Mouse (Mus musculus) liver, embryonic 16.5 days (tissue): ENCODE measurements around the gene Maff. TPM values are rescaled to one million over a fixed set of nuclear protein-coding genes. Genes with fewer than 3 reads are reported as not detected.

ENCODE experiments used
- ATAC-seq: fragments of 200-750 bp; cut with Nextera tagmentation; 2 replicates; pipeline ENCODE4 v1.8.0; 2017; ENCODE audit warnings: low read depth, mild to moderate bottlenecking, moderate number of reproducible peaks, moderate library complexity
- H3K27ac ChIP-seq: fragments of 300-500 bp; sonication (generic); 2 replicates; pipeline ENCODE4 v1.5.1; 2014; ENCODE audit warnings: mild to moderate bottlenecking, low read length
- H3K27me3 ChIP-seq: fragments of 300-500 bp; sonication (generic); 2 replicates; pipeline ENCODE4 v1.6.1; 2014; ENCODE audit warnings: low read depth, low read length, mixed read lengths; ENCODE audit not compliant: control insufficient read depth, insufficient read depth
- H3K36me3 ChIP-seq: fragments of 300-500 bp; sonication (generic); 2 replicates; pipeline ENCODE4 v1.6.1; 2014; ENCODE audit warnings: mild to moderate bottlenecking; ENCODE audit not compliant: control insufficient read depth, insufficient read depth
- H3K4me1 ChIP-seq: fragments of 300-500 bp; sonication (generic); 2 replicates; pipeline ENCODE4 v1.6.1; 2014; ENCODE audit warnings: low read depth, low read length, mixed read lengths; ENCODE audit not compliant: control insufficient read depth
- H3K4me2 ChIP-seq: fragments of 300-500 bp; sonication (generic); 2 replicates; pipeline ENCODE4 v1.6.1; 2014; ENCODE audit warnings: low read depth, low read length, mixed read lengths
- H3K4me3 ChIP-seq: fragments of 300-500 bp; sonication (generic); 2 replicates; pipeline ENCODE4 v1.5.1; 2014; ENCODE audit warnings: low read depth, mild to moderate bottlenecking, low read length
- H3K9ac ChIP-seq: fragments of 300-500 bp; sonication (generic); 2 replicates; pipeline ENCODE4 v1.6.1; 2014; ENCODE audit warnings: low read depth, low read length
- H3K9me3 ChIP-seq: fragments of 300-500 bp; sonication (generic); replicated peaks from 2 replicates; pipeline ENCODE4 v1.6.1; 2016; ENCODE audit warnings: low read length; ENCODE audit not compliant: control insufficient read depth
- WGBS: fragments of 180-500 bp; shearing (Covaris S2); extraction: QIAGEN DNeasy Blood & Tissue Kit; methylation state at CpG from one replicate; pipeline ENCODE4 v1.1.7; 2014; ENCODE audit not compliant: insufficient replicate concordance; 5-methylcytosine and 5-hydroxymethylcytosine counted together
- polyA plus RNA-seq: library from polyadenylated mRNA; unstranded; fragments of >200 nt; fragmentation: Nextera tagmentation; extraction: Ambion mirVana; gene quantifications from 2 replicates; pipeline ENCODE4 v1.2.1, GENCODE M21; 2015

Maff gene
- polyA plus RNA-seq, 1 experiment from 2014 or later: 3.3 TPM

GRCm38 (mm10) chr15:79378608-79379007 lies 32.2 kb downstream of the Maff start:
- Histone ChIP-seq H3K9ac (no peak overlapping the region), H3K27me3 (no peaks in the 10 kb centered on the region), H3K36me3 (no peaks in the 10 kb centered on the region), H3K4me2 (no peak overlapping the region), H3K4me3 (no peak overlapping the region), H3K9me3 (no peaks in the 10 kb centered on the region), H3K4me1 (0 out of 2 replicates have a peak, but pooled peaks cover 3% of the 10 kb centered on the region), H3K27ac (no peak overlapping the region)
- WGBS: 74% methylated on average over 10 of the region's 10 CpGs
- ATAC-seq: no peak

DNA sequence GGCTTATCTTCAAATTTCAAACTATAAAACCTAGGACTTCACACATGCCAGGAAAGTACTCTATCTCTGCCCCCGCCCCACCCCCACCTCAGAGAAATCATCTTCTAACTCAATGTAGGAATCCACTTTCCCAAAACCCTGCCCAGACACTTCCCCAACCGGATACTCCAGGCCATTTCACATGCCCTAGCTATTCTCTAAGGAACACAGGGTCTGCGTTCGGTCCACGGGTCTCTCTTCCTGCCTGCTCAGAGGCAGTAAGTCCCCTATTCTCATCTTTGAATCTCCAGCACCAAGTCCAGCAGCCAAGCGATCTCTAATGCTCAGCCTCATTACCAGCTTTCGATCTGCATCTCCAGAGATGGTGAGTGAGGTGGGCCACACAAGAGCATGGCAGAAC lies 33.2 kb downstream of the Maff start:
- ATAC-seq: no peak
- WGBS: 72% methylated on average over 7 of the region's 7 CpGs

DNA sequence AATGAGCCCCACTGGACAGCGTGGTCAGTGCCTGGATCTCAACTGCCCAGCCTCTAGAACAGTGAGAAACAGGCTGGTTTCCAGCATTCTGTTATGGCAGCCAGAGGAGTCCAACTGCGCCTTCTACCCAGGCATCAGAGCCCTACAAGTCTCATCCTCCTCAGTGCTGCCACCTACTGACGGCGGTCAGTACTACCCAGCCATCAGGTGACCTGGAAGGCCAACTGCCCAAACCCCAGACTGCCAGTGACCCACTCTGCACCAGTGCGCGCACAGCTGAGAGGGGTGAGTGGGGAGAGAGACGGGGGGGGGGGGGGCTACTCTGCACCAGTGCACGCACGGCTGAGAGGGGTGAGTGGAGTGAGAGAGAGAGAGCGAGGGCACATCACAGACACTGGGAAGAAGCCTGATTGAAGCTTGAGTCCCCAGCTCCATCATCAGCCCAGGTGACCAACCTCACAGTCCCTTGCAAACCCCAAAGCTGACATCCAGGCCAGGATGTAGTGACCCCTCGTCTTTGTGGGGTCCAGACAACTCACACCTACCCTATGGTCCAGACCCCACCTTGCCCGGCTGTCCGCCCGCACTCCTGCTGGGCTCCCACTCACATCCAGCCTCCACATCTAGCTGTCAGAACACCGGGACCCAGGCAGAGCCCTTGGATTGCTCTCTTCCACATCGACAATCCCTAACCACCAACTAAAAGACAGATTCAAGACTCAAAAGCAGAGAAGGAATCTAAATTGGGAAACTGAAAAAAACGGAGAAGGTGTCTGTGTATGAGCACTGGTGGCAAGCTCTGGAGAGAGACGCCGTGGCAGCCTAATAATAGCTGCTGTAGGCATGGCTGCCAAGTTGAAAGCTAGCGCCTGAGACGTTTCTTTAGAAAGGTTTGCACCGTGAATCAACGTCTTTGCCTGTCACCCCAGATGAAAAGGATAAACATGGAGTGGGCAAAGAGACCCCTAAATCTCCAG lies 34.3 kb downstream of the Maff start:
- Histone ChIP-seq H3K27me3 (no peaks in the 10 kb centered on the region), H3K4me3 (no peak overlapping the region), H3K36me3 (no peaks in the 10 kb centered on the region), H3K9me3 (no peaks in the 10 kb centered on the region), H3K9ac (no peak overlapping the region), H3K4me1 (0 out of 2 replicates have a peak, but pooled peaks cover 3% of the 10 kb centered on the region), H3K27ac (no peak overlapping the region), H3K4me2 (no peak overlapping the region)
- peak; percentile 68; the same call in 1 of the 2 replicates for ATAC-seq
- WGBS: 50% methylated on average over 22 of the region's 23 CpGs

More for the DNA sequence above, 33.2 kb downstream of the Maff start:
- Histone ChIP-seq H3K9me3 (no peaks in the 10 kb centered on the region), H3K36me3 (no peaks in the 10 kb centered on the region), H3K4me3 (no peak overlapping the region), H3K4me1 (0 out of 2 replicates have a peak, but pooled peaks cover 3% of the 10 kb centered on the region), H3K27me3 (no peaks in the 10 kb centered on the region), H3K27ac (no peak overlapping the region), H3K4me2 (no peak overlapping the region), H3K9ac (no peak overlapping the region)

DNA sequence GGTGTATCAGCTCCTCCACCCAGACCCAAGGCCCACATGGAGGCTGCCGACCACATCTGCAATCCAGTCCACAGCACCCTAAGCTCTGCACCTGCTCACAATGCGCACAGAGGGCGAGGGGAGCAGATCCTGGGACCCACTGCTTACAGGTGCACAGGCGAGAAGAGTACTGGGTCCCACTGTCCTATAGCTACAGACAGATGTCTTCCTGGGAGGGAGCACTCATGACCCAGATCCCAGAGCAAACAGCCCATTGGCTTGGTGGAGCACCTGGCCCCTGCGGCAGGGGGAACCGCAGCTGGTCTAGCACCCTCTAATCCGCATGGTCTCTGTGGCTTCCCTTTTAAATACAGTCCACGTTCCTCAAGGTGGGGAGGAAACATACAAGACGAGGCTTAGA lies 35.2 kb downstream of the Maff start:
- H3K4me1 ChIP-seq: 0 out of 2 replicates have a peak, but pooled peaks cover 3% of the 10 kb centered on the region
- no peaks in the 10 kb centered on the region for H3K27me3 ChIP-seq
- no peaks in the 10 kb centered on the region for H3K9me3 ChIP-seq
- no peaks in the 10 kb centered on the region for H3K36me3 ChIP-seq
- no peak overlapping the region for H3K9ac ChIP-seq
- WGBS: 63% methylated on average over 9 of the region's 9 CpGs
- no peak for ATAC-seq
- no peak overlapping the region for H3K27ac ChIP-seq
- H3K4me2 ChIP-seq: no peak overlapping the region
- H3K4me3 ChIP-seq: no peak overlapping the region

GRCm38 (mm10) chr15:79387081-79387480 lies 40.7 kb downstream of the Maff start:
- no peak overlapping the region for H3K27ac ChIP-seq
- no peak for ATAC-seq

DNA sequence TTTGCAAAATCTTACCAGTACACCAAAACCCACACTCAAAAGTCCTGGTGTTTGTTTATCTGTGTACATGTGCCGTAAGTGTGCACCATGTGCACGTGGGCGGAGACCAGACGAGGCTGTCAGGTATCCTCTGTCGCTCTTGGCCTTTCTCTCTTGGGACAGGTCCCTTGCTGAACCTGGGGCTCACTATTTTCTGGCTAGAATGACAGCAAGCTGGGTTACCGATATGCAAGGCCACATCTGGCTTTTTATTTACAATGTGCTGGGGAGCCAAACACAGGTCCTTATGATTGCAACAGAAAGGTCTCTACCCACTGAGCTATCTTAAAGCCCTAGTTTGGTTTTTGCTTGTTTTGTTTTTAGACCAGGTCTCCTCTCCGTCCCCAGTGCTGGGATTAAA lies 41.2 kb downstream of the Maff start:
- Histone ChIP-seq H3K9ac (no peak overlapping the region), H3K27me3 (no peaks in the 10 kb centered on the region), H3K4me1 (peaks cover 19% of the 10 kb centered on the region), H3K36me3 (no peaks in the 10 kb centered on the region), H3K27ac (peak overlapping the region; percentile 69), H3K4me3 (no peak overlapping the region), H3K9me3 (no peaks in the 10 kb centered on the region), H3K4me2 (no peak overlapping the region)
- no peak for ATAC-seq
- 43% methylated on average over 7 of the region's 7 CpGs for WGBS

More at GRCm38 (mm10) chr15:79387081-79387480, 40.7 kb downstream of the Maff start:
- Histone ChIP-seq H3K4me3 (no peak overlapping the region), H3K9me3 (no peaks in the 10 kb centered on the region), H3K4me2 (no peak overlapping the region), H3K27me3 (no peaks in the 10 kb centered on the region), H3K9ac (no peak overlapping the region), H3K36me3 (no peaks in the 10 kb centered on the region), H3K4me1 (peaks cover 19% of the 10 kb centered on the region)
- WGBS: 44% methylated on average over 6 of the region's 6 CpGs

DNA sequence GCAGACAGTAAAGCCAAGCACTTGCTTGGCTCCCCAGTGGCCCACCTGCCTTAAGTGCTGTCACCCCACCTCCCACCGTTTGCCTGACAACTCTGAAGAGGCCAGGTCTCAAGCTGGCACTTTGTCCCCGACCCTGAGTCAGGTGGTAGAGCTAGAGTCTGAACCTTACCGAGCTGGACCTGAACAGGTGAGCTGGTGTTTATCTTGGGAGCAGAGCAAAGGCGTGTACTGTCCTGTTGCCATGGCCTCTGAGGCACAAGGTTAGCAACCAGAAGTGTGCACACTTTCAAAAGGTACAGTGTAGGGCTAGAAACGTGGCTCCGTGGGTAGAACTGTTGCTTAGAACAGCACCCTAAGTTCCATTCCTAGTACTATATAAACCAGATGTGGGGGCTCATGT lies 41.8 kb downstream of the Maff start:
- 50% methylated on average over 6 of the region's 6 CpGs for WGBS
- ATAC-seq: peak; percentile 76
- H3K4me1 ChIP-seq: peaks cover 22% of the 10 kb centered on the region
- H3K9ac ChIP-seq: no peak overlapping the region
- H3K4me3 ChIP-seq: no peak overlapping the region
- H3K27ac ChIP-seq: peak overlapping the region; percentile 69
- H3K36me3 ChIP-seq: no peaks in the 10 kb centered on the region
- H3K9me3 ChIP-seq: no peaks in the 10 kb centered on the region
- no peak overlapping the region for H3K4me2 ChIP-seq
- no peaks in the 10 kb centered on the region for H3K27me3 ChIP-seq

DNA sequence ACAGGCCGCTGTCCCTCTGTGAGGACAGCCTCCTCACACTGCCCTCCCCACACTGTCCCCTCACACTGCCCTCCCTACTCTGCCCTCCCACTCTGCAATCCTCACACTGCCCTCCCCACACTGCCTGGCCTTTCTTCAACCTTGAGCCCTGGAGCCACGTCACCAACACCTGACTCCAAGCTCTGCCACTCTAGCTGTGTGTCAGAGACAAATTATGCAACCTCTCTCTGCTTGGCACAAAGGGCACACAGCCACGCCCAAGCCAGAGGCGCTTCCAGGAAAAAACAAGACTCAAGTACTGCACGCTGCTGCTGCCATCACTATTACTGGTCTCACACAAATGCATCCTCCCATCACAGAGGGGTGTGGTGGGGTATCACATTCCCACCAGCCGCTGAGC lies 44.0 kb downstream of the Maff start:
- Histone ChIP-seq H3K9ac (no peak overlapping the region), H3K4me2 (no peak overlapping the region), H3K27me3 (no peaks in the 10 kb centered on the region), H3K27ac (no peak overlapping the region), H3K4me3 (no peak overlapping the region), H3K36me3 (no peaks in the 10 kb centered on the region), H3K4me1 (peaks cover 23% of the 10 kb centered on the region), H3K9me3 (no peaks in the 10 kb centered on the region)
- WGBS: 51% methylated on average over 6 of the region's 6 CpGs
- peak; percentile 33; the same call in 1 of the 2 replicates for ATAC-seq

DNA sequence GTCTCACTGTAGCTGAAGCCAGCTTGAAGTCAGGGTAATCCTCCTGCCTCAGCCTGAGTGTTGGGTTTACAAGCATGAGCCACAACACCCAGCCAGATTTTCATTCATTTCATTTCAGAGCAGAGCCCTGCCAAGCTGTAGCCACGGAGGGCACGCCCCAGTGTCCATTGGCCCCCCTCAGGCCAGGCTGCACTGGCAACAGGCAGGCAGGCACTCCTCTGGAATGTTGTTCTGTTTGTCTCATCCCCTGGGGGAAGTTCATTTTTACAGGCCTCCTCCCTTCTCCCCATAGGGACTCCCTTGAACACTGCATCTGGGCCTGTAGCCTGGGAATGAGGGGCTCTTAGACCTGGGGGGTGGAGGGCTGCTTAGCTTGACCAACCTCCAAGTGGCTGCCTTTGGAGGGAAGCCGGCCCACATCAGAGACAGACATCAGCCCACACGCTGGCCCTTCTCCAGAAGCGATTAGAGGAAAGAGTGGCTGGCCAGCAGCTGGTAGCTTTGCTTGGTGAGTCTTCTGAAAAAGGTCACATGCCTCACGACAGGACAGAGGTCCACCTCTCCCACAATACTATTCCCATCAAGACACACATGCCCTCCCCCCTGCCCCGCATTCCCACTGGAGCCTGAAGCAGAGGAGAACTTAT lies 45.1 kb downstream of the Maff start:
- no peak overlapping the region for H3K4me2 ChIP-seq
- peaks cover 23% of the 10 kb centered on the region for H3K4me1 ChIP-seq
- H3K9ac ChIP-seq: no peak overlapping the region
- peak overlapping the region; percentile 60 for H3K27ac ChIP-seq
- WGBS: 37% methylated on average over 7 of the region's 7 CpGs
- H3K4me3 ChIP-seq: no peak overlapping the region
- no peaks in the 10 kb centered on the region for H3K36me3 ChIP-seq
- ATAC-seq: peak; percentile 7; the same call in 1 of the 2 replicates
- no peaks in the 10 kb centered on the region for H3K9me3 ChIP-seq
- no peaks in the 10 kb centered on the region for H3K27me3 ChIP-seq
